Mouse (Mus musculus): ENCODE results near the gene Ugcg. TPM values are rescaled to one million over a fixed set of nuclear protein-coding genes. Genes with fewer than 3 reads are reported as not detected.

Ugcg gene
- polyA plus RNA-seq, 1 experiment from 2014 or later = 26.6 TPM

DNA sequence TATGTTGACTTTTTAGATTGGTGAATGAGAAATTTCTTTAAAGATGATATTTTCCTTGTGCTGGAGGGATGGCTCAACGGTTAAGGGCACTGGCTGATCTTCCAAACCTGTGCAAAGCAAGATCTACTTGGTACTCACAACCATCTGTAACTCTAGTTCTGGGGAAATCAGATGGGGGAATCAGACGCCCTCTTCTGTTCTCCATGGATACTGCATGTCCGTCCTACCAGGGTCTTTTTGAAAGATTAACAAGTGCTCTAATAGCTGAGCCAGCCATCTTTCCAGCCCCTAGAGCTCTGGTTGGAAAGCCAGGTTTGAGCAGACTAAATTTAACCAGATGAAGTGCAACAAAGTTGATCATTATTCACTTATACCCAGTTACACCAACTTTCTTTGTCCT lies 1.8 kb upstream of the Ugcg start:
- H3K9ac ChIP-seq (replicated peaks; ENCODE audit: low read depth, low read length) = no peak overlapping the region
- H3K4me3 ChIP-seq (ENCODE audit: low read depth, low read length) = no peak overlapping the region
- H3K27me3 ChIP-seq (ENCODE audit: control insufficient read depth, insufficient read depth, low read length) = no peaks in the 10 kb centered on the region
- no peaks in the 10 kb centered on the region for H3K9me3 ChIP-seq (ENCODE audit: control insufficient read depth, low read length)
- H3K4me1 ChIP-seq (ENCODE audit: control insufficient read depth, insufficient read depth, low read length) = peaks cover 7% of the 10 kb centered on the region; the same call in 1 of the 2 replicates
- H3K36me3 ChIP-seq (ENCODE audit: control insufficient read depth, insufficient read depth, low read length) = no peaks in the 10 kb centered on the region
- no peak overlapping the region for H3K27ac ChIP-seq (ENCODE audit: low read depth, low read length)
- H3K4me2 ChIP-seq (ENCODE audit: low read depth, low read length) = no peak overlapping the region
- 31% methylated on average over 3 of the region's 3 CpGs for WGBS
- no peak for ATAC-seq (ENCODE audit: low read depth)

DNA sequence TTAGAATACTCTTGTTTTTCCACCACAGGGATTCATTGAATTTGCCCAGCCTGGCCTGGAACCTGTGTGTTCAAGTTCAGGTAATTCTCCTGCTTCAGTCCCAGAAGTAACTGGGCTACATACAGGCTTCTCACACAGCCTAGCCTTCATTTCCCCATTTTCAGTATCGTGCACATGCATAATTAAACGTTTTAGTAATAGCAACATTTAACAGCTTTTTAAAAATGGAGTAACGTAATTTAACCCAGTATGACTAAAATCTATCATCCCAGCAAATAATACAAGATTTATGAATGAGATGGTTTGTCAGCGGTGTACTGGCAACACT lies 619 bp upstream of the Ugcg start:
- 17% methylated on average over 4 of the region's 4 CpGs for WGBS
- ATAC-seq (ENCODE audit: low read depth) = no peak
- Histone ChIP-seq H3K36me3 (ENCODE audit: control insufficient read depth, insufficient read depth, low read length) (no peaks in the 10 kb centered on the region), H3K9ac (replicated peaks; ENCODE audit: low read depth, low read length) (peak overlapping the region; percentile 93; the same call in 1 of the 2 replicates), H3K4me2 (ENCODE audit: low read depth, low read length) (peak overlapping the region; percentile 55), H3K4me1 (ENCODE audit: control insufficient read depth, insufficient read depth, low read length) (peaks cover 7% of the 10 kb centered on the region; the same call in 1 of the 2 replicates), H3K4me3 (ENCODE audit: low read depth, low read length) (peak overlapping the region; percentile 96), H3K9me3 (ENCODE audit: control insufficient read depth, low read length) (no peaks in the 10 kb centered on the region), H3K27me3 (ENCODE audit: control insufficient read depth, insufficient read depth, low read length) (no peaks in the 10 kb centered on the region), H3K27ac (ENCODE audit: low read depth, low read length) (peak overlapping the region; percentile 99)

DNA sequence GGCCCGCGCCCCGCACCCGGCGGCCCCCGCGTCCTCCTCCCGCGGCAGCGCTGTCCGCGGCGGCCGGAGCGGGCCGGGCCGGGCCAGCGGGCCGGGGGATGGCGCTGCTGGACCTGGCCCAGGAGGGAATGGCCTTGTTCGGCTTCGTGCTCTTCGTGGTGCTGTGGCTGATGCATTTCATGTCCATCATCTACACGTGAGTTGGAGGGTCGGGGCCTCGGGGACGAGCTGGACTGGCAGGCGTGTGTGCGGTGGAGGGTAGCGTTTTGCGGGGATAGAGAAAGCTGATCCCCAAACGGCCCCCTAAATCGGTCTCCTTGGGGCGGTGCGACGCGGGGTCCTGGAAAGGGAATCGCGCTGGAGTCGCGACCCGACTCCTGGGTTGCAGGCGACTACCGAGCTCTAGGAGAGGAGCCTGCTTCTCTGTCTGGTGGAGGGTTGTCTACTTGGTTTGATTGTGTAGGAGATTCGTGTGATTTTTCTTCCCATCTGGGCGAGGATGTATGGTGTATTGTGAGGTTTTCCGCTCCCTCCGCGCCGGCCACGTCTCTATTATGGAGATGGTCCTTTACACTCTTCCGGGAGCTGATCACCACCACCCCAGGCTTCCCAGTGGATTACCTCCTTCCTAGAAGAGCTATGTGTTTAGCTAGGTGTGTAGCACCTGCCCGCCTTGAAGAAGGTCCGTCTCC lies 635 bp downstream of the Ugcg start:
- Histone ChIP-seq H3K4me1 (ENCODE audit: control insufficient read depth, insufficient read depth, low read length) (peaks cover 7% of the 10 kb centered on the region; the same call in 1 of the 2 replicates), H3K9ac (replicated peaks; ENCODE audit: low read depth, low read length) (peak overlapping the region; percentile 93), H3K27ac (ENCODE audit: low read depth, low read length) (peak overlapping the region; percentile 99), H3K36me3 (ENCODE audit: control insufficient read depth, insufficient read depth, low read length) (no peaks in the 10 kb centered on the region), H3K4me3 (ENCODE audit: low read depth, low read length) (peak overlapping the region; percentile 96), H3K9me3 (ENCODE audit: control insufficient read depth, low read length) (no peaks in the 10 kb centered on the region), H3K27me3 (ENCODE audit: control insufficient read depth, insufficient read depth, low read length) (no peaks in the 10 kb centered on the region), H3K4me2 (ENCODE audit: low read depth, low read length) (peak overlapping the region; percentile 54)
- ATAC-seq (ENCODE audit: low read depth) = peak; percentile 73
- under 1% methylated on average over 51 of the region's 54 CpGs for WGBS

DNA sequence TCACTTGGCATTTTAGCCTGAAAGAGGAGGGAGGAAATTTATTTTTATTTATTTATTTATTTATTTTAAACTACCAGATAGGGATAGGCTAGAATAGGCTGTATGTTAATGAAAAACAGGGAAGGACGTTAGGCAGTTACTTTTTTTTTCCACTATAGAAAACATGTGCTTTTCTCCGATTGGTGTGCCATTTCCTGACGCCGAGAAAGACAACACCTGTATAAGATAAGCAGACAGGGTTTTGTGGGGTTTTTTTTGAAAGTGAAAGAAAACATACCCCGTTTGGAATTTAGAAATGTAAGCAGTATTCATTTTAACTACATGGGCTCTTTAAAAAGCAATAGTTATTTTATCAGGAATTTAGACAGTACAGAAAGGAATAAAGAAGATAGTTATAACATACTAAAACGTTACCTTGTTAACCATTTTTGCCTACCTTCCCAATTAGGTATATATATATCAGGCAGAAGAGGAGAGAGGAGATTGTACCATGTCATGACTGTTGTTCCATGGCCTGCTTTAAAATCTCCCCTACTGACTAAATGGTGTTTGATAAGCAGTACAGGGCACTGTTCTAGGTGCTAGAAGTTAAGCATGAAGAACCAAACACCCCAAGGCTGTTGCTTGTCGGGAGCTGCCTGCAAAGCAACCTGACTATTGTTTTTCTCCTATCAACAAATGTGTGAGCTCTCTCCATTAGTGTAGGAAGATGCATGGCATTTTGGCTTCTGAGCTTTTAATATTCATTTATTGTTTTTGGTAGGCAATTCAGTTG lies 1.8 kb downstream of the Ugcg start:
- Histone ChIP-seq H3K27me3 (ENCODE audit: control insufficient read depth, insufficient read depth, low read length) (no peaks in the 10 kb centered on the region), H3K27ac (ENCODE audit: low read depth, low read length) (no peak overlapping the region), H3K4me3 (ENCODE audit: low read depth, low read length) (peak overlapping the region; percentile 96), H3K9ac (replicated peaks; ENCODE audit: low read depth, low read length) (no peak overlapping the region), H3K4me2 (ENCODE audit: low read depth, low read length) (peak overlapping the region; percentile 54), H3K9me3 (ENCODE audit: control insufficient read depth, low read length) (no peaks in the 10 kb centered on the region), H3K36me3 (ENCODE audit: control insufficient read depth, insufficient read depth, low read length) (no peaks in the 10 kb centered on the region), H3K4me1 (ENCODE audit: control insufficient read depth, insufficient read depth, low read length) (peaks cover 9% of the 10 kb centered on the region; the same call in 1 of the 2 replicates)
- WGBS = 69% methylated on average over 7 of the region's 7 CpGs
- no peak for ATAC-seq (ENCODE audit: low read depth)

DNA sequence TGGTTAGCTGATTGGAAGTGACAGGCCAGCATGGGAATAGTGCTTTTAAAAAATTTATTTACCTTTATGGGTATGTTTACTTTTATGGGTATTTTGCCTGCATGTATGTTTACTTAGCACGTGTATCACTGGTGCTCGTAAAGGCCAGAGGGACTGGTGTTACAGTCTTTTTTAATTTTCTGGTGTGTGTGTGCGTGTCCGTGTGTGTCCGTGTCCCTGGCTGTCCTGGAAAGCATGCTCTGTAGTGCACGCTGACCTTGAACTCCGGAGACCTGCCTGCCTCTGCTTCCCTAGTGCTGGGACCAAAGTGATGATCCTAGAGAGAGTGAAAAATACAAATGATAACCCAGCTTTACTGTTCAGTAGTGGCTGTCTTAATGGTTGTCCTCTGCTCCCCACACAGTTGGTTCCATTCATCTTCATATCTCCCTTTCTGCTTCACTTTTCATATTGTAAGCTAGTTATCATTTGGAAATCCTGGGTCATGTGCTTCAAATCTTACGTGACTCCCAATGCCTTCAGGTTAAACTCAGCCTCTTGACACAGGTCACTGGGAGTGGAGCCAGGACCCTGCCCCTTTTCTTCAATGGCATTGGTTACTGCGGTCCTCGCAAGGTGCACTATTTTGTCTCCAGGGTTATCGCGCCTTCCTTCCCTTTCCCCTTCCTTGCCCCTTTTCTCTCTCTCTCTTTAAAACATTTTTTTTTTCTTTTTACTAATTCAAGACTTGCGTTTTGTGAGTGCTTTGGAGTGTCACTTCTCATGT lies 5.9 kb downstream of the Ugcg start:
- no peak for ATAC-seq (ENCODE audit: low read depth)
- no peaks in the 10 kb centered on the region for H3K27me3 ChIP-seq (ENCODE audit: control insufficient read depth, insufficient read depth, low read length)
- H3K4me3 ChIP-seq (ENCODE audit: low read depth, low read length) = no peak overlapping the region
- no peaks in the 10 kb centered on the region for H3K36me3 ChIP-seq (ENCODE audit: control insufficient read depth, insufficient read depth, low read length)
- H3K9ac ChIP-seq (replicated peaks; ENCODE audit: low read depth, low read length) = no peak overlapping the region
- 90% methylated on average over 13 of the region's 13 CpGs for WGBS
- H3K9me3 ChIP-seq (ENCODE audit: control insufficient read depth, low read length) = no peaks in the 10 kb centered on the region
- no peak overlapping the region for H3K4me2 ChIP-seq (ENCODE audit: low read depth, low read length)
- H3K27ac ChIP-seq (ENCODE audit: low read depth, low read length) = no peak overlapping the region
- peaks cover 33% of the 10 kb centered on the region for H3K4me1 ChIP-seq (ENCODE audit: control insufficient read depth, insufficient read depth, low read length)

DNA sequence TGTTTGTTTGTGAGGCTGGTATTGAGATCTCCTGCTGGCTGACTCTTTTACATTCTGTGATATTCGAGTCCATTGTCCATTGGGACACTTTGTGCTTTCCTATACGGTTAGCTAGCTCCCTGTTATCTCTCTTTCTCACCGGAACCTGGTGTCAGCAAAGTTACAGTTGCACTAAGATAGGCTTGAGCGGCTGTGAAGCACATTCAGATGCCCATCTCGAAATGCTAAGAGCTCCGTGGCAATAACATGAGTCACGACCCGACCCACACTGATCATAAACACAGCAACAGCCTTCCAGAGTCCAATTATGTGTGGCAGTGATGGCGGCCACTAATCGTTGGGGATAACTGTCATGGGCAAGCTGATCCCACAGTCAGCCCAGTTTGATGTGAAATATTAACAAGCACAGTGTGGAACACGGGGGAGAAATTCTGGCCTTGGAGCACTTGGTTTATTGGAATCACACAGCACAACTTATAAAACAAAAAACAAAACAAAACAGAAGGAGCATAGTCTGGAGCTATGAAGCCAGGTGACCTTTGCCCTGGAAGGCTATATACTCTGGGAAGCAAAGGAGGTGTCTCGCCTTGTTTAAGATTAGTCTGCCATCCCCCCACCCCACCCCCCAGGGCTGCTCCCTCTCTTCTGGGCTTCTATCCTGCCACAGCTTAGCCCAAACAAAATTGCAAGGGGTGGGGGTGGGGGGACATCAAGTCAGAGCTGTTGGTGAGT lies 7.5 kb downstream of the Ugcg start:
- H3K27me3 ChIP-seq (ENCODE audit: control insufficient read depth, insufficient read depth, low read length) = no peaks in the 10 kb centered on the region
- no peak overlapping the region for H3K4me3 ChIP-seq (ENCODE audit: low read depth, low read length)
- peaks cover 26% of the 10 kb centered on the region for H3K4me1 ChIP-seq (ENCODE audit: control insufficient read depth, insufficient read depth, low read length)
- no peaks in the 10 kb centered on the region for H3K9me3 ChIP-seq (ENCODE audit: control insufficient read depth, low read length)
- no peak overlapping the region for H3K4me2 ChIP-seq (ENCODE audit: low read depth, low read length)
- H3K36me3 ChIP-seq (ENCODE audit: control insufficient read depth, insufficient read depth, low read length) = no peaks in the 10 kb centered on the region
- H3K9ac ChIP-seq (replicated peaks; ENCODE audit: low read depth, low read length) = no peak overlapping the region
- H3K27ac ChIP-seq (ENCODE audit: low read depth, low read length) = peak overlapping the region; percentile 40
- ATAC-seq (ENCODE audit: low read depth) = peak; percentile 13; the same call in 1 of the 2 replicates
- 22% methylated on average over 12 of the region's 12 CpGs for WGBS

DNA sequence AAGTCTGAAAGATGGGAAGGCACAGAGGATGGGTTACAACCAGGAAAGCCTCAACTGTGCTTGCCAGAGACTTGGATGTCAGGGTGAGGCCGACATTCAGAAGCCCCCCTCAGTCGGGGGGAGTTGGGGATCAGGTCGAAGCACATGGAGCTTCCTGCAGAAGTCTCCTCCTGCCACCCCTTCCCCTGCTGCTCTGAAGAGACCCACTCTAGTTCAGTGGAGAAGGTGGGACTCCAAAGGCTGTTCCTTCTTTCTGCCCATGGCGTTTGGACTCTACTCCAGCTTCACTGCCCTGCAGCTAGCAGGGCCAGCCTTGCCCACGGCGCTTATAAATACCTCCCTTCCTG lies 8.0 kb downstream of the Ugcg start:
- Histone ChIP-seq H3K9ac (replicated peaks; ENCODE audit: low read depth, low read length) (no peak overlapping the region), H3K36me3 (ENCODE audit: control insufficient read depth, insufficient read depth, low read length) (no peaks in the 10 kb centered on the region), H3K4me2 (ENCODE audit: low read depth, low read length) (no peak overlapping the region), H3K27ac (ENCODE audit: low read depth, low read length) (peak overlapping the region; percentile 40; the same call in 1 of the 2 replicates), H3K4me3 (ENCODE audit: low read depth, low read length) (no peak overlapping the region), H3K27me3 (ENCODE audit: control insufficient read depth, insufficient read depth, low read length) (no peaks in the 10 kb centered on the region), H3K9me3 (ENCODE audit: control insufficient read depth, low read length) (no peaks in the 10 kb centered on the region), H3K4me1 (ENCODE audit: control insufficient read depth, insufficient read depth, low read length) (peaks cover 26% of the 10 kb centered on the region)
- WGBS = 26% methylated on average over 6 of the region's 6 CpGs
- peak; percentile 22; the same call in 1 of the 2 replicates for ATAC-seq (ENCODE audit: low read depth)

DNA sequence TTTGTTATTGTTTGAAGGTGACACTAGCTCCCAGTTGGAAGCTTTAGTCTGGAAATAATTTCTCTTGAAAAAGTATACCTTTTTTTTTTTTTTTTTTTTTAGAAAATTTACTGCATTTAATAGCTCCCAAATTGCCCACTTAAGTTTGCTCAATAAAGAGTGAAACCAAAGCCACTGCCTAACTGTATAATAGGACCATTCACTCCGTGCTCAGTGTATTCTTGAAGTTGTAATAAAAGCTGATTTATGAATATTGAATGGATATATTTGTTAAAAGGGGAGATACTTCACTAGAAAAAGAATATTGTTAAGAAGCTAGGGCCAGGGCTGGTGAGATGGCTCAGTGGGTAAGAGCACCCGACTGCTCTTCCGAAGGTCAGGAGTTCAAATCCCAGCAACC lies 8.4 kb downstream of the Ugcg start:
- H3K36me3 ChIP-seq (ENCODE audit: control insufficient read depth, insufficient read depth, low read length) = no peaks in the 10 kb centered on the region
- no peaks in the 10 kb centered on the region for H3K9me3 ChIP-seq (ENCODE audit: control insufficient read depth, low read length)
- H3K27me3 ChIP-seq (ENCODE audit: control insufficient read depth, insufficient read depth, low read length) = no peaks in the 10 kb centered on the region
- H3K27ac ChIP-seq (ENCODE audit: low read depth, low read length) = no peak overlapping the region; the same call in 1 of the 2 replicates
- no peak overlapping the region for H3K4me3 ChIP-seq (ENCODE audit: low read depth, low read length)
- no peak overlapping the region for H3K4me2 ChIP-seq (ENCODE audit: low read depth, low read length)
- no peak overlapping the region for H3K9ac ChIP-seq (replicated peaks; ENCODE audit: low read depth, low read length)
- no peak for ATAC-seq (ENCODE audit: low read depth)
- WGBS = 52% methylated on average over 3 of the region's 3 CpGs
- peaks cover 26% of the 10 kb centered on the region for H3K4me1 ChIP-seq (ENCODE audit: control insufficient read depth, insufficient read depth, low read length)

Measured in neural tube, embryonic 14.5 days (tissue).